Mouse (Mus musculus) frontal cortex, postnatal 14 days (tissue): Measurements from ENCODE around the gene Igsf10.

ENCODE experiments used
- DNase-seq, 2 experiments: peaks; one replicate each; pipeline ENCODE4 v3.0.0; 2022; ENCODE audit warnings: low spot score in 2 of 2

Igsf10 gene

DNA sequence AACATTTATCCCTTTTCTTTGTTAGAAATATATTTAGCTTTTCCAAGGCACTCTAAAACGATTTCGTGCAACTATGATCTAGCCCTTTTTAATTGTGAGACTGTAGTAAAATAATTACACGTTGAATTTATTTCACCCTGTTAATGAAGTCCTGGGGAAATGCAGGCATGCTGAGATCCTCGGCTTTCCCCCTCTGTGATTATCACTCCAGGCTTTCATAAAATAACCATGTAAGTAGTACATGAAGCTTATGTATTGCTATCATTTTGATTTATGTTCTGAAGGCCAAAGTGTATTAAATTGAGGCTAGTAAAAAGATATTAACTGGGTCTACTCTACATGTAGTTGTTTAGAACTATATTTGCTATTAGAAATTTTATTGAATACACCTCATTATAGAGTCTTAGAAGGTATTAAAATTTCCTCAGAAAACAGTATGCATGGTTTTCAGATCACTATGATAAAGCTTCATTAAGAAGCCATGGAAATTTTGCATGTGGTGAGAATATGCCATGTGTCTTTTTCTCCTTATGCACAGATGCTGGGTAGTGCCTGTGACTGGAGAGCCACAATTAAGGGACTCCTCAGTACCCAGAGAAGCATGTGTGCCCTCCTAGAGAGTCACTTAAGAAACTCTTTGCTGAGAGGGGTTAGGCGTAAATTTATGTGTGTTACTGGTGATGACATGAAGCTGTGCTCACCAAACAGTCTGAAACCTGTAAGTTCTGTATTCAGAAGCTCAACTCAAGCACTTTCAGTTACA is 50.6 kb downstream of the Igsf10 start:
- no peak for DNase-seq

GRCm38 (mm10) chr3:59290551-59290950 is 53.6 kb downstream of the Igsf10 start:
- no peak for DNase-seq

GRCm38 (mm10) chr3:59278620-59279019 is 65.6 kb downstream of the Igsf10 start:
- no peak for DNase-seq

DNA sequence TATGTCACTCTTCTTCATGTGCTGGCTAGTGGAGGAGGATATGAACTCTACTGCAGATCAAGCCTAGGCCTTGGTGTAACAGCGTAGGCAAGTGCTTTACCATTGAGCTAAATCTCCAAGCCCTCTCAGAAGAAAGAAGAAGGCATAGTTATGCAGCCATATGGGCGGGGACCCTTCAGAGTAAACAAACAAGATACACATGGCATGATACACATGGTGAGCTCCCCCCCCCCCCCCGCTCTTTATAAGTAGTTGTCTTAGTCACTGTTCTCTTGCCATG is 66.0 kb downstream of the Igsf10 start:
- DNase-seq = no peak

- DNase-seq = no peak
Measured at GRCm38 (mm10) chr3:59277502-59278253, 66.5 kb downstream of the Igsf10 start.

- no peak for DNase-seq
Measured at GRCm38 (mm10) chr3:59270811-59271210, 73.4 kb downstream of the Igsf10 start.
